Mouse (Mus musculus): ENCODE measurements around the gene Prx.

DNA sequence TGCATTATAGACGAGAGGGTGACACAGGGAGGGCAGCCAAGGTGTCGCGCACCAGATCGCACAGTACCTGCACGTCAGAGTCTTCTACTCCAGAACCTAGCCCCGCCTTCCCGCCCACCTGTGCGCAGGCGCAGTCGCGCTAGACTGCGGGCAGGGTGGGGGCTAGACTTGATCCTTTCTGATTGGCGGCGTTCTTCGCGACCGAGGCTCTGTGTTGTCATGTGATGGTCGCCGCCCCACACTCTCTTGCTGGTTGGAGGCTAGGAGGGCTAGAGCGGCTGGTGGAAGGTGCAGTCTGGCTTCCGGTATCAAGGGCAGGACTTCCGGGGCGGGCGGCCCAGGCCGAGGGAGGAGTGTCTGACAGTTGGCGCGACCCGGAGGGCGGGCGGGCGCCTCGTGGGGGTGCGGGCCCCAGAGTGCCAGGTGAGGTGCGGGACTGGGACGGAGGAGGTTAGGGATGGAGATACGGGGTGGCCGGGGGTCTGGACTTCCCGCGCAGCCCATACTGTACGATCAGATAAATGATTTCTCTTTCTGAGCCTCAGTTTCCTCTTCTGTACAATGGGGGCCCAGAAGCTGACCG, 53.9 kb downstream of the Prx start, which contains the start of the genes Pld3 and 2310022A10Rik:
- TF ChIP-seq USF1 (IDR thresholded peaks at IDR 0.05; ENCODE audit: low read depth) (peak; percentile 84), CTCF (IDR thresholded peaks at IDR 0.05; ENCODE audit: control insufficient read depth, insufficient read depth, insufficient read length) (no peak), MAX (IDR thresholded peaks at IDR 0.05) (no peak)

Data from C2C12 (cell line).